Mouse (Mus musculus): ENCODE results near the gene Cpt1a.

DNA sequence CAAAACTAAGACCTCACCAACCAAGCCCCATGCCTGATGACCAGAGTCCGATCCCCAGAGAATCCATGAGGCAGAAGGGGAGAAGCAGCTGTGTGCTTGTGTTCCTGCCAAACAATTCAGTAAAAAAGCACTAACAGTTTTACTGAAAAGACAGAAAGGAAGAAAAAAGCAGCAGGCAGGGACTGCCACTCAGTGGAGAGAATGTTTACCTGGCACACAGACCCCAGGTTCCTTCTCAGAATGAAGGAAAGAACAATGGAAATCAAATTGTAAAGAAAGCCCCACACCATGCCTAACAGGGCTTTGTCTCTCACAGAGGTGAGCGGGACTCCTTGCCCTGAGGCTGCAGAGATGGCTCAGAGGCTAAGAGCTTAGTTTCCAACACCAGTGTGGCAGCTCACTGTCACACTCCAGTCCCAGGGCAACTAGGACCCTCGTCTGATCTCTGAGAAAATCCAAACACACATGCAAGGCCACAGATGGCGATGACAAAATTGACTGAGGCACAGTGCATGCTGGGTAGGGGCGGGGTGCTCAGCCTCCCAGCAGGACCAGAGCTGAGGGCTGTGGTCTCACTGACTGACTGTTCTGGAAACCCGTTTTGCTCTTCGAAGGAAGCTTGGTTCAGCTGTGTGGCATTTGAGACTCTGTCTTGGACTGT is 107.2 kb downstream of the Cpt1a start:
- no peak for TF ChIP-seq CTCF (IDR thresholded peaks at IDR 0.05; ENCODE audit: low read depth, low read length)
- no peak for TF ChIP-seq GATA1 (IDR thresholded peaks at IDR 0.05; ENCODE audit: borderline replicate concordance, low read length)
- no peak for TF ChIP-seq POLR2AphosphoS5 (IDR thresholded peaks at IDR 0.05; ENCODE audit: insufficient replicate concordance, low read depth, low read length)
